In genomic region chr17:7219044-7219718, GRCm38 (mm10) we compare ENCODE assay signal across 10 mouse cellular contexts. TPM values are rescaled to one million over a fixed set of nuclear protein-coding genes. Genes with fewer than 3 reads are reported as not detected.
DNase-seq lines count a peak whose midpoint lies in the region; ATAC-seq lines count a peak whose summit lies in the region.
"Had no signal": no experiment of that assay in that cellular context is flagged by ENCODE, and none has a peak within 500 bp of the region (broad histone marks: within the 10 kb centered on the region; RNA-seq: fewer than 3 reads in every experiment).

No protein-coding gene starts in this region.

- no peak overlapping the region for H3K4me2 ChIP-seq in hindbrain, embryonic 13.5 days
- no peak overlapping the region for H3K4me2 ChIP-seq in hindbrain, embryonic 12.5 days (replicated peaks)
- H3K4me2 ChIP-seq in heart, embryonic 14.5 days (ENCODE audit: low read length): peak overlapping the region; percentile 5; the same call in 1 of the 2 replicates

- peak overlapping the region; percentile 53 for H3K27ac ChIP-seq in hindbrain, embryonic 13.5 days
- H3K27ac ChIP-seq in hindbrain, embryonic 12.5 days: no peak overlapping the region
- peak overlapping the region in 1 of 2 experiments; percentile 62; a peak in 3 of 4 replicates for H3K27ac ChIP-seq in heart, embryonic 14.5 days (replicated peaks in 1 of 2; ENCODE audit: control insufficient read depth in 1 of 2, insufficient read depth in 1 of 2, low read depth in 2 of 2, low read length in 2 of 2)

- no peak overlapping the region for H3K4me3 ChIP-seq in hindbrain, embryonic 13.5 days
- no peak overlapping the region for H3K4me3 ChIP-seq in hindbrain, embryonic 12.5 days
- no peak overlapping the region for H3K4me3 ChIP-seq in heart, embryonic 14.5 days (ENCODE audit: control insufficient read depth in 1 of 2, insufficient read depth in 1 of 2, low read depth in 1 of 2, low read length in 2 of 2)

- ATAC-seq in hindbrain, embryonic 13.5 days (ENCODE audit: low FRiP score): no peak
- no peak for ATAC-seq in hindbrain, embryonic 12.5 days (ENCODE audit: low FRiP score)
- ATAC-seq in heart, embryonic 14.5 days (ENCODE audit: insufficient number of reproducible peaks, insufficient read depth, low FRiP score, low read depth): peak; percentile 23; the same call in 1 of the 2 replicates
- ATAC-seq in megakaryocyte-erythroid progenitor cell, adult 5-6 weeks (replicated peaks; ENCODE audit: low FRiP score, low TSS enrichment, poor library complexity, severe bottlenecking): peak; percentile 43; the same call in 1 of the 2 replicates
- no peak for ATAC-seq in cerebellum, adult (ENCODE audit: insufficient number of reproducible peaks, low FRiP score, low TSS enrichment)

- no peaks in the 10 kb centered on the region for H3K27me3 ChIP-seq in hindbrain, embryonic 13.5 days
- no peaks in the 10 kb centered on the region for H3K27me3 ChIP-seq in hindbrain, embryonic 12.5 days
- no peaks in the 10 kb centered on the region for H3K27me3 ChIP-seq in heart, embryonic 14.5 days (ENCODE audit: control insufficient read depth, insufficient read depth, low read length)

- H3K9ac ChIP-seq in hindbrain, embryonic 13.5 days: no peak overlapping the region
- H3K9ac ChIP-seq in hindbrain, embryonic 12.5 days: no peak overlapping the region
- H3K9ac ChIP-seq in heart, embryonic 14.5 days (ENCODE audit: low read length): peak overlapping the region; percentile 30; the same call in 1 of the 2 replicates

- DNase-seq in Muller cell, postnatal 12 days (ENCODE audit: inconsistent ontology term): peak; percentile 33
- DNase-seq in cerebellum, postnatal 14 days: no peak
- DNase-seq in gastrocnemius, postnatal 4 days (ENCODE audit: low spot score in 2 of 2): no peak
- DNase-seq: layer of hippocampus, adult 9-11 months; right cerebral cortex, postnatal 4 days had no signal

- no peaks in the 10 kb centered on the region for H3K9me3 ChIP-seq in hindbrain, embryonic 13.5 days
- H3K9me3 ChIP-seq in hindbrain, embryonic 12.5 days (replicated peaks): no peaks in the 10 kb centered on the region
- H3K9me3 ChIP-seq in heart, embryonic 14.5 days (ENCODE audit: control insufficient read depth, low read length): no peaks in the 10 kb centered on the region

- no peaks in the 10 kb centered on the region for H3K36me3 ChIP-seq in hindbrain, embryonic 13.5 days
- H3K36me3 ChIP-seq in hindbrain, embryonic 12.5 days: no peaks in the 10 kb centered on the region
- H3K36me3 ChIP-seq in heart, embryonic 14.5 days (ENCODE audit: control insufficient read depth, insufficient read depth, low read length): no peaks in the 10 kb centered on the region

- WGBS in hindbrain, embryonic 13.5 days: 54% methylated on average over 11 of the region's 11 CpGs
- WGBS in hindbrain, embryonic 12.5 days: 59% methylated on average over 11 of the region's 11 CpGs
- 10% methylated on average over 11 of the region's 11 CpGs for WGBS in heart, embryonic 14.5 days

- H3K4me1 ChIP-seq in hindbrain, embryonic 13.5 days (replicated peaks): peaks cover 35% of the 10 kb centered on the region
- peaks cover 32% of the 10 kb centered on the region for H3K4me1 ChIP-seq in hindbrain, embryonic 12.5 days
- H3K4me1 ChIP-seq in heart, embryonic 14.5 days (ENCODE audit: control insufficient read depth in 2 of 2, insufficient read depth in 2 of 2, low read length in 2 of 2): peaks cover 34 to 41% of the 10 kb centered on the region in 2 experiments

RNA-seq across cellular contexts. Expression of gene Rps6ka2, which starts 49.3 kb away (rescaled TPM):
- polyA plus RNA-seq in hindbrain, embryonic 13.5 days (2015; fragmentation: Nextera tagmentation; extraction: Ambion mirVana): 21.2 and 22.1 TPM in 2 replicates
- polyA plus RNA-seq in hindbrain, embryonic 12.5 days (2016; fragmentation: Nextera tagmentation; extraction: Ambion mirVana): 34.3 and 35.2 TPM in 2 replicates
- 42.4 and 43.7 TPM in 2 replicates for polyA plus RNA-seq in heart, embryonic 14.5 days (2014; fragmentation: Nextera tagmentation; extraction: Ambion mirVana)
- 1.9 and 2.6 TPM in 2 replicates for total RNA-seq in megakaryocyte-erythroid progenitor cell, adult 5-6 weeks (2014; fragmentation: Nextera tagmentation)
- 1.8 and 1.9 TPM in 2 replicates for total RNA-seq in megakaryocyte-erythroid progenitor cell, adult 5-6 weeks (2017)
- 10 to 100 TPM; 37.9 to 43.0 TPM for total RNA-seq in gastrocnemius, postnatal 4 days (2021)

Comparison
In these comparisons a context has a peak if more than half of its experiments do, and no peak if none do; other contexts are left out.
1. ATAC-seq: peak in heart, embryonic 14.5 days (single experiment) and megakaryocyte-erythroid progenitor cell, adult 5-6 weeks (single experiment); none in hindbrain, embryonic 13.5 days (single experiment), hindbrain, embryonic 12.5 days (single experiment) and cerebellum, adult (single experiment).